Mouse (Mus musculus) gastrocnemius, postnatal 14 days (tissue): ENCODE results near the gene Gstp2. TPM values are rescaled to one million over a fixed set of nuclear protein-coding genes. Genes with fewer than 3 reads are reported as not detected.
"Not testable (repeated sequence)": the region's sequence is repeated elsewhere in the genome, so short reads cannot be mapped to it uniquely, and the experiment has no call there.

Experiments used
- DNase-seq: peaks from one replicate; pipeline ENCODE4 v3.0.0; 2021; ENCODE audit warnings: mixed read lengths
- intact Hi-C: fragments of 180-260 bp; cut with DNase I; formaldehyde crosslinking; loops from one replicate; pipeline ENCODE4 v1.15.1; 2025; ENCODE audit warnings: low total_unique reads
- total RNA-seq, 2 experiments: library from RNA; stranded (reverse); gene quantifications; 2 replicates each; pipeline ENCODE4 v1.2.3; 2021

The Gstp2 gene
- total RNA-seq, 2 experiments from 2014 or later = 72.8 to 85.9 TPM

- intact Hi-C loops = no loop called here
- no peak for DNase-seq
These were observed 27.0 kb upstream of the Gstp2 start for GRCm38 (mm10) chr19:4072706-4073424.

- DNase-seq = no peak
These were observed 25.6 kb upstream of the Gstp2 start for GRCm38 (mm10) chr19:4071406-4071805.

GRCm38 (mm10) chr19:4070756-4071155 is 24.9 kb upstream of the Gstp2 start:
- intact Hi-C loops = no loop called here
- no peak for DNase-seq

More at GRCm38 (mm10) chr19:4071406-4071805, 25.6 kb upstream of the Gstp2 start:
- intact Hi-C loops = no loop called here

- intact Hi-C loops = no loop called here
- no peak for DNase-seq
These were observed 24.5 kb upstream of the Gstp2 start for GRCm38 (mm10) chr19:4070311-4070710.

- DNase-seq = no peak
- intact Hi-C loops = no loop called here
These were observed 23.0 kb upstream of the Gstp2 start for GRCm38 (mm10) chr19:4068717-4069410.

GRCm38 (mm10) chr19:4068242-4068641 is 22.4 kb upstream of the Gstp2 start:
- intact Hi-C loops, DNase-seq: not testable (repeated sequence)

- DNase-seq = no peak
- intact Hi-C loops = no loop called here
These were observed 21.1 kb upstream of the Gstp2 start for GRCm38 (mm10) chr19:4066877-4067276.

- no peak for DNase-seq
- intact Hi-C loops = no loop called here
These were observed 20.5 kb upstream of the Gstp2 start for GRCm38 (mm10) chr19:4066280-4066679.

GRCm38 (mm10) chr19:4064501-4064900 is 18.7 kb upstream of the Gstp2 start:
- DNase-seq, intact Hi-C loops: not testable (repeated sequence)

GRCm38 (mm10) chr19:4063357-4063756 is 17.5 kb upstream of the Gstp2 start:
- DNase-seq, intact Hi-C loops: not testable (repeated sequence)

GRCm38 (mm10) chr19:4060899-4061465 is 15.2 kb upstream of the Gstp2 start:
- DNase-seq = no peak
- intact Hi-C loops = no loop called here

GRCm38 (mm10) chr19:4060044-4060898 is 14.4 kb upstream of the Gstp2 start:
- intact Hi-C loops, DNase-seq: not testable (repeated sequence)

- intact Hi-C loops = no loop called here
- no peak for DNase-seq
These were observed 13.4 kb upstream of the Gstp2 start, which contains the start of gene Gstp3 for GRCm38 (mm10) chr19:4059069-4059740. Gstp3 (minus strand) TSS chr19:4059569.

- intact Hi-C loops = no loop called here
- no peak for DNase-seq
These were observed 12.8 kb upstream of the Gstp2 start for GRCm38 (mm10) chr19:4058581-4058980.

GRCm38 (mm10) chr19:4057962-4058361 is 12.1 kb upstream of the Gstp2 start:
- intact Hi-C loops = no loop called here
- DNase-seq = no peak

- intact Hi-C loops = no loop called here
- DNase-seq = no peak
These were observed 11.6 kb upstream of the Gstp2 start for GRCm38 (mm10) chr19:4057389-4057788.

- no peak for DNase-seq
These were observed 10.9 kb upstream of the Gstp2 start for GRCm38 (mm10) chr19:4056727-4057126.

GRCm38 (mm10) chr19:4055947-4056693 is 10.3 kb upstream of the Gstp2 start:
- no peak for DNase-seq
- intact Hi-C loops = no loop called here

More at GRCm38 (mm10) chr19:4056727-4057126, 10.9 kb upstream of the Gstp2 start:
- intact Hi-C loops = no loop called here
